Mouse (Mus musculus) T-helper 1 cell (primary cell): ENCODE measurements at regions not wholly inside any gene's neighbourhood (a gene's known extent, or its start where the extent isn't known, plus 50 kb on each side); places are given as distances from the start of the nearest gene placed in this dataset.

Experiments used
- in situ Hi-C: fragments of 300-600 bp; cut with MboI, MseI; formaldehyde crosslinking; loops from one replicate; pipeline ENCODE4 v1.15.1; 2025; ENCODE audit warnings: high pct_unique_total_duplicates

GRCm38 (mm10) chr8:116452806-116453205 lies 52.0 kb upstream of the Dynlrb2 start:
- in situ Hi-C loops, result loop anchor here (5.0 kb wide), 1 partner anchor 384 kb away; no protein-coding TSS in a partner anchor

DNA sequence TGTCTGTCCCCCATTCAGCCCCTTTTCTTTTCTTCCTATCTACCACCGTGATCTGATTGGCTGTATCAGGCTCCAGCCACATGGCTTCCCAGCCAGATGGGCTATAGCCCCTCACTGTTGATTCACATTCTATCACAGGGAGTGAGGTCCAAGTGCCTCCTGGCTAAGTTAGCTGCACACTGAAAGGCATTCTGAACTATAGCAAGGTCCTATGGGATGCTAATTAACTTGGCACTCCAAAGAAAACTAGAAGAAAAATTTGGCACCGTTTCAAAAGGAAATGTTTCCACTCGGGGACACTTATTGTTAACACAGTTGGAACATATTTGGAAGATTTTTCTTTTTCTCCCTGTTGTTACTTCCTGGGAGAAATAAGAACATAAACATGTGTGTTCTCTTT lies 53.4 kb upstream of the Dynlrb2 start:
- in situ Hi-C loops, result loop anchor here (5.0 kb wide), 1 partner anchor 386 kb away; no protein-coding TSS in a partner anchor

DNA sequence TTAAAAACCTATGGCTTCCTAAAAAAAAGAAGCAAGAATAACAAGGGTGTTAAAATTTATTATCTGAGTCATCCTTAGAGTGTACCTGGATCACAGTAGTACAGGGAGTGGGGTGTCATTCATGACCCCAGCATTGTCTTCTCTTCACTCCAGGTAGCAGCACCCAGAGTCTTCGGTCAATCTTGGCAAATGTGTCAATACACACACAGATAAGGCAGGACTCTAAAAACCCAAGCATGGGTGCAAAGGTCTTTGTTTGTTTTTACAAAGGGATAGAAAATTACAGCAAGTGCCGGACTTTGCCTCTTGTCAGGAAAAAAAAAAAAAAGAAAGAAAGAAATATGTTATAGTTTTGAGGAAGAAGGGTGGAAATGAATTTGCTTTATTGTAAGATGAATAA lies 57.3 kb upstream of the Dynlrb2 start:
- in situ Hi-C loops, result no loop called here

GRCm38 (mm10) chr8:116442827-116443226 lies 61.9 kb upstream of the Dynlrb2 start:
- in situ Hi-C loops, result no loop called here

GRCm38 (mm10) chr8:116438895-116439294 lies 65.9 kb upstream of the Dynlrb2 start:
- in situ Hi-C loops, result loop anchor here (10.0 kb wide), 1 partner anchor 674 kb away; no protein-coding TSS in a partner anchor

- in situ Hi-C loops, result loop anchor here (10.0 kb wide), 1 partner anchor 671 kb away; no protein-coding TSS in a partner anchor
Observed at GRCm38 (mm10) chr8:116435268-116435980, 69.3 kb upstream of the Dynlrb2 start.

DNA sequence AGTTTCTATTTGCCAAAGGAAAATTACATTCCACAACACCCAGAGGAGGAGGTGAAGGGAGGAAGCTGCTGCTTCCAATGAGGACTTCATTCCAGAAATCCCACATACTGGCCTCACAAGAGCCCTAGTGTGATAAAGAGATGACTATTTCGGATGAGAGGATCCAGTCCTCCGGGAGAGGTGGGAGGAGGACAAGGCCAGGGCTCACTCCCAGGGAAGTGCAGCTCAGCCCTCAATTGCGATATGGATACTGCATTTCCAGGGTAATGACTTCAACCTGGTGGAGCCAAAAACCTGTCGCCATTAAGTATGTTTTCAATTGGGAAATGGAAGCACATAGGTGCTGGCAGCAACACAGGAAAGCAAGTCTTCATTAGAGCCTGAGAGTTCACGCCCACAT lies 74.7 kb upstream of the Dynlrb2 start:
- in situ Hi-C loops, result loop anchor here (10.0 kb wide), 1 partner anchor 665 kb away; no protein-coding TSS in a partner anchor

GRCm38 (mm10) chr8:116429649-116430048 lies 75.1 kb upstream of the Dynlrb2 start:
- in situ Hi-C loops, result loop anchor here (10.0 kb wide), 1 partner anchor 665 kb away; no protein-coding TSS in a partner anchor

DNA sequence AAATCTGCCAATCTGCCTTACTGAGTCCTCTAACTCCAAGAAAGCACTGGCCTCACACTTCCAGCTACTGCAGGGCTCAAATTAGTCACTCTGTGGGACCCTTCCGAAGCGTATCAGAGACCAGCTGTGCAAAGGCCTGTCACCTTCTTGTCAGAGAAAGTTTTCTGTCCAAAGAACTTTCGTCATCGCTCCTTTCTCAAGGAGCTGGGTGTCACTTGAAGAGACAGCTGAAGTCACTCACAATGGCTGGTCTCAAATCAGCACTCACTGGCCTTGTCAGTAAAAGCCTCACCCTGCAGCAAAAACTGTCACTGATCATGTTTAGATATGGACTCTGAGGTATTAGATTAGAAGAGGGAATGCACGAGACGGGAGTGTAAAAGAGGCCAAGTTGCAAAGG lies 81.9 kb upstream of the Dynlrb2 start:
- in situ Hi-C loops, result no loop called here

DNA sequence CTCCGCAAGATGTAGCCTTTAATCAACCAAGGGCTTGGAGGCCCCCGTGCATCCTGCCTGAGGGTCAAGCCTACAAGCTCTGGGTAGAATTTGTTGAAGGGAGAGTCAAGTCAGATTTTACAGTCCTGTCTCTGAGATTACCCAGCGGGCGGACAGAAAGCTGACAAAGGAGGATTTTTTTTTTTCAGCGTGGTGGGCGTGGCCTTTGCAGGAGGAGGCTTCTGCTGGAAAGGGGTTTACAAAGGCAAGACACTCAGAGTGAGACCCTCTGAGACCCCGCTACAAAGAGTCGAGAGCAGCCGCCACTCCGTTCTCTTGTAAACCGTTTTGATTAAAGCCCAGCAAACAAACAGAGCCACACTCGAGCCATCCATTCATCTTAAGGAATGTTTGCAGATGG lies 92.1 kb upstream of the Dynlrb2 start:
- in situ Hi-C loops, result no loop called here

DNA sequence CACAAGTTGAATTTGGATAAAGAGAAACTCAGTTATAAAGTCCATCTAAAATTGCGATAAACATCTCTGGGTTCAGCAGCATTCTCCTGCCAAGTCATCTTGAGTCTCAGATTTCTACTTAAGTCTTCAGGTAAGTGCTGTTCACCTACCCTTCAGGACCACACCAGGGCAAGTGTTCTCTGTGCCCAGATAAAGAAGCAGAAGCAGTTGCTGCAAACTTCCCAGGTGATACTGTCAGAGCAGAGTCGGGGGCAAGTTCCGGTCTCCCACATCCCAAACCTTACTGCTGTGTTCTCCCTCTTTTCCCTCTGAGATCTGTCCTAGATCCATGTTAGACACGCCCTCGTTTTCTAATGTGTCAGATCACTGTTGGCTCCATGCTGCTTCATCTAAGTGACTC lies 94.7 kb upstream of the Dynlrb2 start:
- in situ Hi-C loops, result no loop called here

- in situ Hi-C loops, result no loop called here
Observed at GRCm38 (mm10) chr8:116409011-116409410, 95.8 kb upstream of the Dynlrb2 start.

GRCm38 (mm10) chr8:116404571-116404970 lies 100.2 kb upstream of the Dynlrb2 start:
- in situ Hi-C loops, result no loop called here

GRCm38 (mm10) chr8:116403366-116403765 lies 101.4 kb upstream of the Dynlrb2 start:
- in situ Hi-C loops, result no loop called here

- in situ Hi-C loops, result no loop called here
Observed at GRCm38 (mm10) chr8:116399452-116399851, 105.3 kb upstream of the Dynlrb2 start.

DNA sequence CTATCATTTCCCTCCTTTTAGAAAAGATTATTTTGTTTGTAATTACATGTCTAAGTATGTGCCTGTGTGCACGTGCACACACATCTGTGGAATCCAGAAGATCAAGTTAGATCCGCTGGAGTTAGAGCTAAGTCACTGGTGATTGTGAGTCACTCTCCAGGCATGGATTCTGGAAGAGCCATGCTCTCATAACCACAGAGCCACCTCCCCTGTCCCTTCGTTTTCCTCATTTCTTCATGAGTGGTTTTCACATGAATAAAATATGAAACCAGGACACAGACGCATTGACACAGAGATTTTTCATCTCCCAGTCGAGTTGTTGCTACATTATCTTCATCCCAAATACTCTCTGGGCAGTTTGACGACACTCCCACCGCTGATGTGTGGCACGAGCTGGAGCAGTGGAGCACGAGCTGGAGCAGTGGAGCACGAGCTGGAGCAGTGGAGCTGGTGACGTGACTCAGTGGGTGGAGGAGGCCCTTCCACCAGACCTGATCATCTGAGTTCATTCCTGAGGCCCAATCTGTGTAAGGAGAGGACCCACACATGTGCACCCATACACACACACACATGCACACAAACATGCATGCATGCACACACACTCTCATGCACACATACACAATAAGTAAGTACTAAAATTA lies 106.1 kb upstream of the Dynlrb2 start:
- in situ Hi-C loops, result no loop called here

- in situ Hi-C loops, result no loop called here
Observed at GRCm38 (mm10) chr8:116385193-116385955, 119.4 kb upstream of the Dynlrb2 start.

DNA sequence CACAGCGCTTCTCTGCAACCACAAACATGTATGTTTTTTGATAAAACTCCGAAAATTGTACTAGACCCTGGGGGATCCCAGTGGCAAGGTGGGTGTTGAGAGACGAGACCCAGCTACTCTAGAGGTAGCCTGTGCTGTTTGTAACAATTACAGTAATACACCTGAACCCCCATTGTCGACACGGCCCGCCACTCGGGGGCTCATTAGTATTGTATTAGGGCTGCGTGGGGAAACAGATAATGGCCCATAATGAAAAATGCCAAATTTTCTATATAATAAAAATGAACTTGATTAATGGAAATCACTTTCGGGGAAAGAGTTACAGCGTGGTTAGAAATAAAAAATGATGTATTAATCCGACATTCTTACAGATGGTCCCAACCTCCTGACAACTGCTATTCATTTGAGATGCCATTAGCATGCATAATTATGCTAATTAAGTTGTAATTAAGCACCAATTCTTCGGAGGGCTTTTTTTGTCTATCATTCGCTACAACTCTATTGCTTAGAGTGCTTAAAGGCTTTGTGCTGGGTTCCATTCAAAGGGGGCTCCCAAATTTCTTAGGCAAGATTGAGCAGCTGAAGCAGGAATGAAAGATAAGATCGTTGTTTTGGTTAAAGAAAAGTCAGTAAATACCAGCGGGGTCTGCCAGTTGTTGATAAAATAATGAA lies 120.2 kb upstream of the Dynlrb2 start:
- in situ Hi-C loops, result no loop called here

DNA sequence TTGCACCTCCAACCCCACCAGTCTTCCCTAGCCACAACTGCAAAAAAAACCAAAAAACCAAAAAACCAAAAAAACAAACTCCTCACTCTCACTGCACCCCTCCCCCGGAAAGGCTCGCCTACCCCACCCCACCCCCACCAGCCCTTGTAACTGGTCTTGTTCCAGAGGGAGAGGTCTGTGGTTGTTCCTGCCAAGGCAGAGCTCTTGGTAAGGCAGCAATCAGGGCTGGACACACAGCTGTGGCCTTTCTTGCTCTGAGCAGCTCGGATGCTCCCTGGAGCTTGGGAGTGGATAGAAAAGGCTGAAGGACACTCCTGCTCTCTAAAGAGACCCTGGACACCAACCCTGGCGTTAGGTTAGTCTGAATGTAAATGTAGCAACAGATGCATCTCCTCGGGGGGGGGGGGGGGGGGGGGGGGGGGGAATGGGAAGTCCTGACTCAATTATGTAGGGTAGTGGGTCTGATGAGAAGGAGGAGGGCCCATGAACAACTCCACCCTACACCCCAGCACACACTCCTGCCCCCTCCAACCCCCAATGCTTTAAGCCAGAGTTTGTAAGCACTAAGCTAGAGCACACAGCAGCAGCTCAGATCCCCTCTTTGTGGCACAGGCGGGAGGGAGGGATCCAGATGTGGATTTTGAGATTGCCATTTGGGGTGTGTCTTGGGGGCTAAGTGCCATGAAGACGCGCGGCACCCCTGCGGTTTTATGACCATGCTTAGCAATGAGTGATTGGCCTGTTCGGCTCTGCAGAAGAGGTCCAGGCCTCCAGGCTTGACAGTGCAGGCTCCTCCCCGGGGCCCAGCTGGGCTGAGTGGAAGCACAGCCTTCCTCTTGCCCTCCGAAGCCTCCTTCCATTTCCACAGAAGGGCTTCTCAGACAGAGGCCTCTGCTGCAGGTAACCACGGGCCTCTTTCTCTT lies 121.0 kb upstream of the Dynlrb2 start:
- in situ Hi-C loops, result no loop called here

DNA sequence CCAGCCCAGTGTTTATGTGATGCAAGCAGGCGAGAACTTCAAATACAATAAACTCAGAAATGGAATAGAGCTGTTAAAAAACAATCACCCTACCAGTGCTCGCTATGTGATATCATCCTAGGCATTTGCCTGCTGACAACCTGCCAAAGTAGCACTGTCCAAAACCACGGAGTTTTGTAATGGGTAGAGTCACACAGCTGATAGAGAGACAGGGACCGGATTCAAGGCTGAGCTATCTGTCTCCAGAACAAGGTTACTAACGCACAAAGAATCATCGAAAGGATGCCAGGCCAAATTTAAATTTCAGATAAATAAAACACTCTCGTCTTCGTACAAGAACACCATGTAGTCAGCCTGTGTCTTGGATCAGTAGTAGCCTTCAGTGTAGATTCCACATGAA lies 121.7 kb upstream of the Dynlrb2 start:
- in situ Hi-C loops, result no loop called here

DNA sequence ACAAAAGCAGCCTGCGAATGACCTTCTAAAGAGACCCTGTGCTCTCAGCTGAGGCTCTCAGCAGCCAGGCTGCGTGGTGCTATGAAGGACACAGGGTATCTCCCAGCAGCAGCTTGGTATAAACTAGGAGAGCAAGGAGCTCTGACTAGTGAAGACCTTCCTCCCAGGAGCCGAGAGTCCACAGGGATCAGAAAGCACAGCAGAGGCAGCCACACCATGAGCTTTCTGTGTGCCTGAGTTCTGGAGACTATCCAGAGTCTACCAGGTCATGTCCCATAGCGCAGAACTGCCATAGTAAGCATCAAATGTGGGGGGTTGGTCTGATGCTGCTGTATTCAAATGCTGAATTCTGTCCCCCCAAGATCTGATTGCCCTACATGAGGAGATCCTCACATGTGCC lies 124.2 kb upstream of the Dynlrb2 start:
- in situ Hi-C loops, result no loop called here
